Mouse (Mus musculus) stomach, embryonic 15.5 days (tissue): ENCODE measurements around the gene Ehd2. TPM values are rescaled to one million over a fixed set of nuclear protein-coding genes. Genes with fewer than 3 reads are reported as not detected.
"Not testable (repeated sequence)": the region's sequence is repeated elsewhere in the genome, so short reads cannot be mapped to it uniquely, and the experiment has no call there.

Source experiments
- ATAC-seq: fragments of 200-750 bp; cut with Nextera tagmentation; 2 replicates; pipeline ENCODE4 v1.8.0; 2017; ENCODE audit warnings: low read depth, moderate number of reproducible peaks, moderate TSS enrichment; ENCODE audit not compliant: insufficient read depth, low FRiP score
- H3K27ac ChIP-seq: fragments of 300-500 bp; sonication (generic); 2 replicates; pipeline ENCODE4 v1.5.1; 2015; ENCODE audit warnings: mild to moderate bottlenecking, inconsistent platforms
- H3K27me3 ChIP-seq: fragments of 300-500 bp; sonication (generic); replicated peaks from 2 replicates; pipeline ENCODE4 v1.6.1; 2015; ENCODE audit warnings: inconsistent platforms
- H3K36me3 ChIP-seq: fragments of 300-500 bp; sonication (generic); 2 replicates; pipeline ENCODE4 v1.6.1; 2015; ENCODE audit warnings: inconsistent platforms
- H3K4me1 ChIP-seq: fragments of 300-500 bp; sonication (generic); 2 replicates; pipeline ENCODE4 v1.6.1; 2015; ENCODE audit warnings: inconsistent platforms
- H3K4me2 ChIP-seq: fragments of 300-500 bp; sonication (generic); 2 replicates; pipeline ENCODE4 v1.6.1; 2015; ENCODE audit warnings: mild to moderate bottlenecking, inconsistent platforms
- H3K4me3 ChIP-seq: fragments of 300-500 bp; sonication (generic); replicated peaks from 2 replicates; pipeline ENCODE4 v1.5.1; 2015; ENCODE audit warnings: inconsistent platforms
- H3K9ac ChIP-seq: fragments of 300-500 bp; sonication (generic); 2 replicates; pipeline ENCODE4 v1.6.1; 2015; ENCODE audit warnings: inconsistent platforms
- H3K9me3 ChIP-seq: fragments of 300-500 bp; sonication (generic); 2 replicates; pipeline ENCODE4 v1.6.1; 2016; ENCODE audit warnings: inconsistent platforms
- WGBS: fragments of 180-500 bp; shearing (Covaris S2); methylation state at CpG from one replicate; pipeline ENCODE4 v1.1.7; 2015; 5-methylcytosine and 5-hydroxymethylcytosine counted together
- polyA plus RNA-seq: library from polyadenylated mRNA; unstranded; fragments of >200 nt; fragmentation: Nextera tagmentation; extraction: Ambion mirVana; gene quantifications from 2 replicates; pipeline ENCODE4 v1.2.1, GENCODE M21; 2015

Ehd2 gene
- polyA plus RNA-seq, 1 experiment from 2014 or later: 49.6 TPM

DNA sequence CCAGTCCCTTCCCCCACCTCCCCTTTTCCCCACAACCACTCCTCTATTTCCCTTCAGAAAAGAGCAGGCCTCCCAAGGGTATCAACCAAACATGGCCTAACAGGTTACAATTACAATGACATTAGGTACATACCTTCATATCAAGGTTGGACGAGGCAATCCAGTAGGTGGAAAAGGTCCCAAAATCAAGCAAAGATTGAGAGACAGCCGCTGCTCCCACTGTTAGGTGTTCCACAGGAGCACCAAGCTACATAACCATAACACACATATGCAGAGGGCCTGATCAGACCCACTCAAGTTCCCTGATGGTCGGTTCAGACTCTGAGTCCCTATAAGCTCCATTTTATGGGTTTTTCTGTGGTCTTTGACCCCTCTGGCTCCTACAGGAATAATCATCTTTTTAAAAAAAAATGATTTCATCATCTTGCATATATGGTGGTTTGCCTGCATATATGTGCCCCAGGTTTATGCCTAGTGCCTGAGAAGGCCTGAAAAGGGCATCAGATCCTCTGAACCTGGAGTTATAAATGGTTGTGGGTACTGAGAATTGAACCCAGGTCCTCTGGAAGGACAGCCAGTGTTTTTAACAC, 51.1 kb downstream of the Ehd2 start:
- no peak for ATAC-seq
- no peak overlapping the region for H3K4me2 ChIP-seq
- H3K9me3 ChIP-seq: no peaks in the 10 kb centered on the region
- H3K9ac ChIP-seq: no peak overlapping the region
- 80% methylated on average over 3 of the region's 3 CpGs for whole genome bisulfite sequencing
- peaks cover 24% of the 10 kb centered on the region for H3K36me3 ChIP-seq
- no peak overlapping the region for H3K4me3 ChIP-seq
- peaks cover 11% of the 10 kb centered on the region for H3K4me1 ChIP-seq
- no peaks in the 10 kb centered on the region for H3K27me3 ChIP-seq
- no peak overlapping the region for H3K27ac ChIP-seq

DNA sequence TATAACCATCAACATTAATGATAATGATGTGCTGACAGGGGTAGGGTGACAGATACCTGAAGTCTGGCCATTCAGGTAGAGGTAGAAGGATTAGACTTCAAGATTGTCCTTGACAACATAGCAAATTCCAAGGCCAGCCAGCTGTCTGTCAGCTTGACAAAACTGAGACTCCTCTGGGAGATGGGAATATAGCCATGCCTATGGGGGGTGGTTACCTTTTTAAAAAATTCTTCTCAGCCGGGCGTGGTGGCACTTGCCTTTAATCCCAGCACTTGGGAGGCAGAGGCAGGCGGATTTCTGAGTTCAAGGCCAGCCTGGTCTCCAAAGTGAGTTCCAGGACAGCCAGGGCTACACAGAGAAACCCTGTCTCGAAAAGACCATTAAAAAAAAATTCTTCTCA, 51.7 kb downstream of the Ehd2 start:
- not testable (repeated sequence) for H3K9ac ChIP-seq, H3K4me3 ChIP-seq, H3K9me3 ChIP-seq, H3K27me3 ChIP-seq, ATAC-seq, H3K4me2 ChIP-seq, H3K27ac ChIP-seq, H3K4me1 ChIP-seq
- 79% methylated on average over 4 of the region's 4 CpGs for WGBS
- peaks cover 24% of the 10 kb centered on the region for H3K36me3 ChIP-seq

GRCm38 (mm10) chr7:15914751-15915150, 52.6 kb downstream of the Ehd2 start:
- WGBS: 79% methylated on average over 2 of the region's 2 CpGs
- Histone ChIP-seq H3K4me2 (no peak overlapping the region), H3K36me3 (peaks cover 16% of the 10 kb centered on the region), H3K27ac (no peak overlapping the region), H3K4me1 (no peaks in the 10 kb centered on the region), H3K9ac (no peak overlapping the region), H3K4me3 (no peak overlapping the region), H3K9me3 (no peaks in the 10 kb centered on the region), H3K27me3 (no peaks in the 10 kb centered on the region)
- no peak for ATAC-seq

DNA sequence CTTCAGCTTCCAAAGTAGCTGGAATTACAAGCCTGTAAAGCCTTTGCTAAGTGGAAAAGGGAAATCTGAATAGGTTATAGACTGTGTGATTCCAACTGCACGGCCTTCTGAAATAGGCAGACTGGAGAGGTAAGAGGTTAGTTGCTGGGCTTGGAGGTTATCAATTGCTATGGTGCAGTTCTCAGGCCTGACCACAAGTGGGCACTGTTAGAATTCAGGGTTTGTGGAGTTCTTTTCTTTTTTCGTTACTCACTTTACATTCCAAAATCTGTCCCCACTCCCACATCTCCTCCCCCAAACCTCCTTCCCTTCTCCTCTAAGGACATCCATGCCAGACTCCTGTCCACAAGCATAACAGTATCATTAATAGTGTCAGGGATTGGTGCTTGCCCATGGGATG, 53.1 kb downstream of the Ehd2 start:
- Histone ChIP-seq H3K9ac (no peak overlapping the region), H3K4me3 (no peak overlapping the region), H3K36me3 (peaks cover 11% of the 10 kb centered on the region), H3K4me1 (no peaks in the 10 kb centered on the region), H3K9me3 (no peaks in the 10 kb centered on the region), H3K4me2 (no peak overlapping the region), H3K27me3 (no peaks in the 10 kb centered on the region), H3K27ac (no peak overlapping the region)
- 37% methylated on average over 2 of the region's 2 CpGs for WGBS
- no peak for ATAC-seq

GRCm38 (mm10) chr7:15912183-15912582, 55.2 kb downstream of the Ehd2 start:
- no peaks in the 10 kb centered on the region for H3K9me3 ChIP-seq
- no peaks in the 10 kb centered on the region for H3K36me3 ChIP-seq
- WGBS: 1% methylated on average over 4 of the region's 4 CpGs
- no peaks in the 10 kb centered on the region for H3K4me1 ChIP-seq
- no peak overlapping the region for H3K9ac ChIP-seq
- H3K27me3 ChIP-seq: no peaks in the 10 kb centered on the region
- ATAC-seq: peak; percentile 18; the same call in 1 of the 2 replicates
- H3K4me3 ChIP-seq: no peak overlapping the region
- H3K27ac ChIP-seq: no peak overlapping the region
- no peak overlapping the region for H3K4me2 ChIP-seq

DNA sequence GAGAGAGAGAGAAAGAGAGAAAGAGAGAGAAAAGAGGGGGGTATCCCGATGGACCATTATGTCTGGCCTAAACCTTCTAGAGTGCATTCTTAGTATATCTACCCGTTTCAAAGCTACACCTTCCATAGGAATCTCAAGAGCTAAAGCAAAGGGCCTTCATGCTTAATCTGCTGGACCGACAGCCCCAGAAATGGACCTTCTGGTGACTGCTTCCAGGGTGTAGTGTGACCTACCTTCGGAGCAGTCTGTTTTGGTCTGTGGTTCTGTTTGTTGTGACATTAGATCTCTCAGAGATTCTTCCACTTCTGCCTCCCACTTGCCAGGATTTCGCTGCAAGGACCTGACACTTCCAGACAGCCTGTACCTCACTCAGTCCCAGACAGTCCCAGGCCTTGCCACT, 56.8 kb downstream of the Ehd2 start:
- H3K9me3 ChIP-seq: no peaks in the 10 kb centered on the region
- H3K27me3 ChIP-seq: no peaks in the 10 kb centered on the region
- H3K9ac ChIP-seq: no peak overlapping the region
- ATAC-seq: no peak
- H3K27ac ChIP-seq: no peak overlapping the region
- H3K36me3 ChIP-seq: no peaks in the 10 kb centered on the region
- no peak overlapping the region for H3K4me3 ChIP-seq
- 77% methylated on average over 5 of the region's 5 CpGs for WGBS
- H3K4me1 ChIP-seq: no peaks in the 10 kb centered on the region
- H3K4me2 ChIP-seq: no peak overlapping the region

GRCm38 (mm10) chr7:15907971-15908590, 59.3 kb downstream of the Ehd2 start:
- ATAC-seq: no peak

DNA sequence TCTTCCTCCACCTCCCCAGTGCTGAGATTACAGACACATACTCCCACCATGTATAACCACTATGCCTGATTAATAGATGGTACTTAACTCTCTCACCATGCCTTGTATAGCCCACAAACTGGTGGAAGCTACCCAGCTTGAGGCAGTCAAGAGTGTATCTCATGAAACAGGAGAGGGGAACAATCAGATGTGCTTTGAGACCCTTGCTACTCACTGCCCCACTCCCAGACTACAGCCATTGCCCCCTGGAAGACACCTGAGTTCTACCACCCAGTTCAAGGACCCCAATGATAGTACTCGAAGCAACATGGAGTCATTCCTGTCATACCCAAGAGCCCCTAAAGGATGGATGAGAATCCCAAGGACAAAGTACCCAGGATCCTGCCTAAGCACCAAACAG, 60.8 kb downstream of the Ehd2 start:
- no peak overlapping the region for H3K9ac ChIP-seq
- H3K27ac ChIP-seq: no peak overlapping the region
- H3K4me1 ChIP-seq: no peaks in the 10 kb centered on the region
- H3K27me3 ChIP-seq: no peaks in the 10 kb centered on the region
- H3K4me3 ChIP-seq: no peak overlapping the region
- H3K9me3 ChIP-seq: no peaks in the 10 kb centered on the region
- WGBS: 87% methylated on average over 1 of the region's 1 CpGs
- H3K4me2 ChIP-seq: no peak overlapping the region
- no peak for ATAC-seq
- no peaks in the 10 kb centered on the region for H3K36me3 ChIP-seq

More at GRCm38 (mm10) chr7:15907971-15908590, 59.3 kb downstream of the Ehd2 start:
- Histone ChIP-seq H3K4me3 (no peak overlapping the region), H3K4me1 (no peaks in the 10 kb centered on the region), H3K27ac (no peak overlapping the region), H3K27me3 (no peaks in the 10 kb centered on the region), H3K9me3 (no peaks in the 10 kb centered on the region), H3K4me2 (no peak overlapping the region), H3K36me3 (no peaks in the 10 kb centered on the region), H3K9ac (no peak overlapping the region)
- WGBS: 70% methylated on average over 8 of the region's 8 CpGs

DNA sequence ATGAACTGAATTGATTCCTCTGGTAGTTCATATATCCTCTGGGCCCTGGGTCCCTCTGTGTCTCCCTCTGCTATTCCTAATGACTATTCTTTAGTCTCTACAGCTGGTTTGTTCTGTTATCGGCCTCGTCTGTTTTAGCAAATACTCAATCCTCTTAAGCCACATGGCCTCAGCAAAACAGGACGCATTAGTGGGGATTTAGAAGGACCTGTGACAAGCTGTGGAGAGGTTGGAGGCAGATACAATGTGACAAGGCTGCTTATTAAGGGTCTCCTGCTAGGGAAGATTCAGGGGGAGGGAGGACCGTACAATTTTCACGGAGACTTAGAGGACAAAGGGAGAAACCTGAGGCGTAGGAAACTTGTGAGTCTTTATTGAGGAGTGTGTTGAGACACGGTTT, 61.5 kb downstream of the Ehd2 start:
- Histone ChIP-seq H3K4me2 (no peak overlapping the region), H3K4me3 (no peak overlapping the region), H3K4me1 (no peaks in the 10 kb centered on the region), H3K36me3 (no peaks in the 10 kb centered on the region), H3K27ac (no peak overlapping the region), H3K9ac (no peak overlapping the region), H3K27me3 (no peaks in the 10 kb centered on the region), H3K9me3 (no peaks in the 10 kb centered on the region)
- ATAC-seq: no peak
- 77% methylated on average over 7 of the region's 7 CpGs for WGBS

- Histone ChIP-seq H3K9me3 (no peaks in the 10 kb centered on the region), H3K4me1 (no peaks in the 10 kb centered on the region), H3K27me3 (no peaks in the 10 kb centered on the region), H3K4me3 (no peak overlapping the region), H3K27ac (no peak overlapping the region), H3K36me3 (no peaks in the 10 kb centered on the region), H3K4me2 (no peak overlapping the region), H3K9ac (no peak overlapping the region)
- WGBS: 69% methylated on average over 9 of the region's 9 CpGs
- ATAC-seq: no peak
Measured at GRCm38 (mm10) chr7:15901366-15902048, 65.9 kb downstream of the Ehd2 start.
